Mouse (Mus musculus): ENCODE measurements at regions not wholly inside any gene's neighbourhood (a gene's known extent, or its start where the extent isn't known, plus 50 kb on each side); places are given as distances from the start of the nearest gene placed in this dataset.

- DNase-seq (ENCODE audit: low spot score) = no peak
Observed at GRCm38 (mm10) chr16:9115548-9115947, 285.6 kb downstream of the 1810013L24Rik start.

GRCm38 (mm10) chr16:9121581-9121980, 291.7 kb downstream of the 1810013L24Rik start:
- no peak for DNase-seq (ENCODE audit: low spot score)

- no peak for DNase-seq (ENCODE audit: low spot score)
Observed at GRCm38 (mm10) chr16:9132113-9132512, 302.2 kb downstream of the 1810013L24Rik start.

GRCm38 (mm10) chr16:9132778-9133177, 302.9 kb downstream of the 1810013L24Rik start:
- no peak for DNase-seq (ENCODE audit: low spot score)

GRCm38 (mm10) chr16:9135377-9135776, 305.5 kb downstream of the 1810013L24Rik start:
- DNase-seq (ENCODE audit: low spot score) = no peak

- DNase-seq (ENCODE audit: low spot score) = no peak
Observed at GRCm38 (mm10) chr16:9138552-9139224, 308.8 kb downstream of the 1810013L24Rik start.

- DNase-seq (ENCODE audit: low spot score) = no peak
Observed at GRCm38 (mm10) chr16:9139405-9139804, 309.5 kb downstream of the 1810013L24Rik start.

GRCm38 (mm10) chr16:9149209-9150135, 319.6 kb downstream of the 1810013L24Rik start:
- DNase-seq (ENCODE audit: low spot score) = no peak

- peak; percentile 64 for DNase-seq (ENCODE audit: low spot score)
Observed at GRCm38 (mm10) chr16:9151936-9152335, 322.0 kb downstream of the 1810013L24Rik start.

GRCm38 (mm10) chr16:9153501-9153900, 323.6 kb downstream of the 1810013L24Rik start:
- DNase-seq (ENCODE audit: low spot score) = no peak

GRCm38 (mm10) chr16:9165763-9166310, 335.9 kb downstream of the 1810013L24Rik start:
- no peak for DNase-seq (ENCODE audit: low spot score)

- no peak for DNase-seq (ENCODE audit: low spot score)
Observed at GRCm38 (mm10) chr16:9176402-9176801, 346.5 kb downstream of the 1810013L24Rik start.

GRCm38 (mm10) chr16:9195821-9196220, 365.9 kb downstream of the 1810013L24Rik start:
- DNase-seq (ENCODE audit: low spot score) = no peak

GRCm38 (mm10) chr16:9198903-9199532, 369.1 kb downstream of the 1810013L24Rik start:
- no peak for DNase-seq (ENCODE audit: low spot score)

- DNase-seq (ENCODE audit: low spot score) = no peak
Observed at GRCm38 (mm10) chr16:9208602-9209001, 378.7 kb downstream of the 1810013L24Rik start.

- no peak for DNase-seq (ENCODE audit: low spot score)
Observed at GRCm38 (mm10) chr16:9211485-9211884, 381.6 kb downstream of the 1810013L24Rik start.

- DNase-seq (ENCODE audit: low spot score) = no peak
Observed at GRCm38 (mm10) chr16:9215131-9215530, 385.2 kb downstream of the 1810013L24Rik start.

GRCm38 (mm10) chr16:9217361-9217760, 387.5 kb downstream of the 1810013L24Rik start:
- DNase-seq (ENCODE audit: low spot score) = no peak

- no peak for DNase-seq (ENCODE audit: low spot score)
Observed at GRCm38 (mm10) chr16:9230178-9230577, 400.3 kb downstream of the 1810013L24Rik start.

- no peak for DNase-seq (ENCODE audit: low spot score)
Observed at GRCm38 (mm10) chr16:9242099-9242498, 412.2 kb downstream of the 1810013L24Rik start.

- DNase-seq (ENCODE audit: low spot score) = no peak
Observed at GRCm38 (mm10) chr16:9247198-9247597, 417.3 kb downstream of the 1810013L24Rik start.

- DNase-seq (ENCODE audit: low spot score) = no peak
Observed at GRCm38 (mm10) chr16:9253054-9253453, 423.2 kb downstream of the 1810013L24Rik start.
